Mouse (Mus musculus) small intestine, adult 2 months (tissue): ENCODE data around the gene Gzmm. TPM values are rescaled to one million over a fixed set of nuclear protein-coding genes. Genes with fewer than 3 reads are reported as not detected.

Experiments used
- H3K27ac ChIP-seq: fragments of 200-500 bp; 2 replicates; pipeline ENCODE4 v1.5.1; 2012; ENCODE audit warnings: low read depth, low read length, control low read depth, inconsistent platforms; ENCODE audit not compliant: insufficient read depth
- H3K27me3 ChIP-seq: fragments of 200-500 bp; 2 replicates; pipeline ENCODE4 v1.6.1; 2012; ENCODE audit warnings: mild to moderate bottlenecking, moderate library complexity, low read length, inconsistent platforms; ENCODE audit not compliant: control insufficient read depth, insufficient read depth
- H3K36me3 ChIP-seq: fragments of 200-500 bp; 2 replicates; pipeline ENCODE4 v1.6.1; 2012; ENCODE audit warnings: mild to moderate bottlenecking, low read length, control low read depth, inconsistent platforms; ENCODE audit not compliant: control insufficient read depth, insufficient read depth
- H3K4me1 ChIP-seq: fragments of 200-500 bp; 2 replicates; pipeline ENCODE4 v1.6.1; 2012; ENCODE audit warnings: low read length, inconsistent platforms, mixed read lengths; ENCODE audit not compliant: control insufficient read depth, insufficient read depth, insufficient read length
- H3K4me3 ChIP-seq: fragments of 200-500 bp; 2 replicates; pipeline ENCODE4 v1.5.1; 2012; ENCODE audit warnings: low read depth, mild to moderate bottlenecking, control low read depth, inconsistent platforms, low read length, moderate library complexity
- CTCF ChIP-seq: fragments of 200-500 bp; IDR thresholded peaks from 2 replicates; pipeline ENCODE4 v1.5.1; 2012; ENCODE audit warnings: low read depth, mild to moderate bottlenecking, control low read depth, inconsistent platforms, low read length, moderate library complexity, mixed read lengths; ENCODE audit not compliant: insufficient replicate concordance, insufficient read length; ENCODE audit errors: extremely low read depth
- POLR2A ChIP-seq: fragments of 200-500 bp; IDR thresholded peaks from 2 replicates; pipeline ENCODE4 v1.6.1; 2012; ENCODE audit warnings: low read depth, mild to moderate bottlenecking, control low read depth, inconsistent platforms, low read length, moderate library complexity
- WGBS: fragments of 180-500 bp; shearing (Covaris S2); methylation state at CpG from one replicate; pipeline ENCODE4 v1.1.7; 2018; 5-methylcytosine and 5-hydroxymethylcytosine counted together
- polyA plus RNA-seq: library from polyadenylated mRNA; depleted of rRNA; stranded (reverse); fragments of >200 nt; gene quantifications from 2 replicates; pipeline ENCODE4 v1.2.3, GENCODE M21; 2012

Gzmm gene
- polyA plus RNA-seq, 1 experiment: 0.52 TPM

- Histone ChIP-seq H3K27me3 (peaks cover 20% of the 10 kb centered on the region), H3K36me3 (no peaks in the 10 kb centered on the region), H3K4me1 (peaks cover 12% of the 10 kb centered on the region), H3K4me3 (peak overlapping the region; percentile 71), H3K27ac (no peak overlapping the region)
- 2% methylated on average over 43 of the region's 43 CpGs for WGBS
- TF ChIP-seq CTCF (no peak), POLR2A (no peak)
These were observed 29.0 kb downstream of the Gzmm start for GRCm38 (mm10) chr10:79717640-79718357.

GRCm38 (mm10) chr10:79721089-79721488, 32.3 kb downstream of the Gzmm start:
- 50% methylated on average over 5 of the region's 5 CpGs for WGBS

GRCm38 (mm10) chr10:79723047-79723446, 34.2 kb downstream of the Gzmm start:
- H3K27ac ChIP-seq: no peak overlapping the region
- H3K4me1 ChIP-seq: no peaks in the 10 kb centered on the region
- 48% methylated on average over 6 of the region's 6 CpGs for WGBS

More at GRCm38 (mm10) chr10:79721089-79721488, 32.3 kb downstream of the Gzmm start:
- Histone ChIP-seq H3K4me3 (no peak overlapping the region), H3K27ac (no peak overlapping the region), H3K4me1 (peaks cover 12% of the 10 kb centered on the region), H3K36me3 (no peaks in the 10 kb centered on the region), H3K27me3 (peaks cover 19% of the 10 kb centered on the region; the same call in 1 of the 2 replicates)
- no peak for TF ChIP-seq POLR2A
- no peak for TF ChIP-seq CTCF

GRCm38 (mm10) chr10:79723692-79724091, 34.9 kb downstream of the Gzmm start:
- 70% methylated on average over 7 of the region's 7 CpGs for whole genome bisulfite sequencing
- TF ChIP-seq CTCF (no peak), POLR2A (no peak)
- Histone ChIP-seq H3K36me3 (no peaks in the 10 kb centered on the region), H3K4me1 (no peaks in the 10 kb centered on the region), H3K27ac (no peak overlapping the region), H3K27me3 (no peaks in the 10 kb centered on the region), H3K4me3 (no peak overlapping the region)

More at GRCm38 (mm10) chr10:79723047-79723446, 34.2 kb downstream of the Gzmm start:
- Histone ChIP-seq H3K36me3 (no peaks in the 10 kb centered on the region), H3K27me3 (0 out of 2 replicates have a peak, but pooled peaks cover under 1% of the 10 kb centered on the region), H3K4me3 (no peak overlapping the region)
- no peak for TF ChIP-seq CTCF

- no peak overlapping the region for H3K27ac ChIP-seq
- TF ChIP-seq POLR2A (no peak), CTCF (peak; percentile 65)
- no peaks in the 10 kb centered on the region for H3K36me3 ChIP-seq
- 34% methylated on average over 11 of the region's 11 CpGs for WGBS
- H3K27me3 ChIP-seq: no peaks in the 10 kb centered on the region
- H3K4me1 ChIP-seq: no peaks in the 10 kb centered on the region
- no peak overlapping the region for H3K4me3 ChIP-seq
These were observed 37.3 kb downstream of the Gzmm start for GRCm38 (mm10) chr10:79726090-79726489.

GRCm38 (mm10) chr10:79728323-79729249, 39.8 kb downstream of the Gzmm start:
- no peaks in the 10 kb centered on the region for H3K36me3 ChIP-seq
- TF ChIP-seq CTCF (no peak), POLR2A (no peak)
- H3K4me1 ChIP-seq: no peaks in the 10 kb centered on the region
- no peaks in the 10 kb centered on the region for H3K27me3 ChIP-seq
- WGBS: 68% methylated on average over 28 of the region's 28 CpGs
- no peak overlapping the region for H3K27ac ChIP-seq
- H3K4me3 ChIP-seq: no peak overlapping the region
